Mouse (Mus musculus) neural tube, embryonic 13.5 days (tissue): ENCODE measurements around the gene Pam. TPM values are rescaled to one million over a fixed set of nuclear protein-coding genes. Genes with fewer than 3 reads are reported as not detected.

Source experiments
- ATAC-seq: fragments of 200-750 bp; cut with Nextera tagmentation; 2 replicates; pipeline ENCODE4 v1.8.0; 2017; ENCODE audit warnings: low read depth, mild to moderate bottlenecking, moderate TSS enrichment, moderate library complexity
- H3K27ac ChIP-seq: fragments of 300-500 bp; sonication (generic); replicated peaks from 2 replicates; pipeline ENCODE4 v1.5.1; 2015; ENCODE audit warnings: moderate library complexity, mild to moderate bottlenecking, inconsistent platforms
- H3K27me3 ChIP-seq: fragments of 300-500 bp; sonication (generic); 2 replicates; pipeline ENCODE4 v1.6.1; 2015; ENCODE audit warnings: mild to moderate bottlenecking, inconsistent platforms
- H3K36me3 ChIP-seq: fragments of 300-500 bp; sonication (generic); 2 replicates; pipeline ENCODE4 v1.6.1; 2015; ENCODE audit warnings: mild to moderate bottlenecking, inconsistent platforms
- H3K4me1 ChIP-seq: fragments of 300-500 bp; sonication (generic); replicated peaks from 2 replicates; pipeline ENCODE4 v1.6.1; 2015; ENCODE audit warnings: inconsistent platforms
- H3K4me2 ChIP-seq: fragments of 300-500 bp; sonication (generic); 2 replicates; pipeline ENCODE4 v1.6.1; 2015; ENCODE audit warnings: inconsistent platforms, mild to moderate bottlenecking, moderate library complexity
- H3K4me3 ChIP-seq: fragments of 300-500 bp; sonication (generic); 2 replicates; pipeline ENCODE4 v1.5.1; 2015; ENCODE audit warnings: mild to moderate bottlenecking, inconsistent platforms
- H3K9ac ChIP-seq: fragments of 300-500 bp; sonication (generic); 2 replicates; pipeline ENCODE4 v1.6.1; 2015; ENCODE audit warnings: moderate library complexity, mild to moderate bottlenecking, inconsistent platforms
- H3K9me3 ChIP-seq: fragments of 300-500 bp; sonication (generic); 2 replicates; pipeline ENCODE4 v1.6.1; 2016; ENCODE audit warnings: inconsistent platforms
- WGBS: fragments of 180-500 bp; shearing (Covaris S2); methylation state at CpG from one replicate; pipeline ENCODE4 v1.1.7; 2015; 5-methylcytosine and 5-hydroxymethylcytosine counted together
- polyA plus RNA-seq: library from polyadenylated mRNA; unstranded; fragments of >200 nt; fragmentation: Nextera tagmentation; extraction: Ambion mirVana; gene quantifications from 2 replicates; pipeline ENCODE4 v1.2.1, GENCODE M21; 2015

Pam gene
- polyA plus RNA-seq, 1 experiment from 2014 or later = 36.9 TPM

GRCm38 (mm10) chr1:98073826-98074225 lies 21.6 kb downstream of the Pam start:
- Histone ChIP-seq H3K4me3 (no peak overlapping the region), H3K9me3 (no peaks in the 10 kb centered on the region), H3K27me3 (no peaks in the 10 kb centered on the region), H3K4me1 (peaks cover 15% of the 10 kb centered on the region), H3K9ac (no peak overlapping the region), H3K36me3 (no peaks in the 10 kb centered on the region), H3K27ac (no peak overlapping the region; the same call in 1 of the 2 replicates), H3K4me2 (no peak overlapping the region)
- 63% methylated on average over 4 of the region's 4 CpGs for WGBS
- no peak for ATAC-seq

DNA sequence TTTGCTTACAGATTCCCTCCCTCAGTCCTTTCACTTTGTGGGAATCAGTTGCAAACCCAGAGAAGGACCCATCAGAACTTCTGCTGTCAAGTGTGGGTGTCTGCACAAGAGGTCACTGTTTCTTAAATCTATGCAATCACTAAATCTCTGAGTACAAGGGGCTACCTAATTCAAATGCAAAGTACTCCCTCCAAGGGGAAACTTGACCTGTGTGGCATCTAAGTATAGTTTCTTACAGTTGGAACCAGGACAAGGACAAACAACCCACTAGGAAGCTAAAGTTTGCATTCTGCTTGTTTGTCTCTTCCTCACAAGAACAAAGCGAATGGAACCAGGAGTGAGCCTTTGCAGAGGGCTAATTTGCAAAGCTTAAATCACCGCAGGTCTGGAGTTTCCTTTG lies 22.3 kb downstream of the Pam start:
- H3K27me3 ChIP-seq = no peaks in the 10 kb centered on the region
- H3K4me3 ChIP-seq = no peak overlapping the region
- no peaks in the 10 kb centered on the region for H3K36me3 ChIP-seq
- no peaks in the 10 kb centered on the region for H3K9me3 ChIP-seq
- no peak overlapping the region for H3K4me2 ChIP-seq
- H3K9ac ChIP-seq = no peak overlapping the region
- H3K27ac ChIP-seq = peak overlapping the region; percentile 0; the same call in 1 of the 2 replicates
- peaks cover 15% of the 10 kb centered on the region for H3K4me1 ChIP-seq
- WGBS = 18% methylated on average over 2 of the region's 2 CpGs
- ATAC-seq = no peak

DNA sequence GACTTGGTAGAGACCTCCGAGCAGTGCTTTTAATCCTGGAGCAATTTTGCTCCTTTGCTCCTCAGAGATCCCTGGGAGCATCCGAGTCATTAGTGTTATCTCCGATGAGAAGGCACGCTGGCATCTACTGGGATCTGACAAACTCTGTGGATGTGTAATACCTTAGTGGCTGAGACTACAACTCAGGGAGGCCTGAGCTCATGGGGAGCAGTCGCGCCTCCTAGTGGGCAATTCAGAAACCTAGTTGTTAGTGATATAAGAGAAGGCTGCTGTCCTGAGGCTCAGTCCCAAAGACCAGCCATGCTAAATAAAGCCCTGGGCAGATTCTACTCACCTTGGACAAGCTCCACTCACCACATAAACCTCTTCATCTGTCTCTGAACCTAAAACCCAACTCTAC lies 23.4 kb downstream of the Pam start:
- Histone ChIP-seq H3K4me1 (peaks cover 15% of the 10 kb centered on the region), H3K27ac (no peak overlapping the region), H3K36me3 (no peaks in the 10 kb centered on the region), H3K9ac (no peak overlapping the region), H3K9me3 (no peaks in the 10 kb centered on the region), H3K27me3 (no peaks in the 10 kb centered on the region), H3K4me3 (no peak overlapping the region), H3K4me2 (no peak overlapping the region)
- WGBS = 49% methylated on average over 6 of the region's 6 CpGs
- ATAC-seq = no peak

DNA sequence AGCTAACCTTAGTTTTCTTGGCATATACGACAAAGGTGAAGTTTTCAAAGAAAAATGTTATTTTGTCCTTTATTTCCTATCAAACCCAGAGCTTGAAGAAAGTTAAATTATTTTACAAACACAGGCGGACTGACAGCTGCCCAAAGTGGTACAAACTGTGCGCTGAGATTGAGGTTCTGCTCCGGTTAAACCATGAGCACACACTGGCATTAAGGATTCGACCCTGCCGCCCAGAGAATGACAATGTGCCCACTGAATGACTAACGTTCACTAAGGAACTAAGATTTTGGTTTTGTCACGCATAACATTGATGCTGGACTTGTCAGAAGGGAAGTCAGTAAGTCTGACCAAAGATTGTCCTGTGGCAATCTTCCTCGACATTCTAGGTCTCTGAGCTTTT lies 24.0 kb downstream of the Pam start:
- ATAC-seq = no peak
- Histone ChIP-seq H3K4me2 (no peak overlapping the region), H3K4me3 (no peak overlapping the region), H3K36me3 (no peaks in the 10 kb centered on the region), H3K27me3 (no peaks in the 10 kb centered on the region), H3K4me1 (peaks cover 15% of the 10 kb centered on the region), H3K9ac (no peak overlapping the region), H3K27ac (no peak overlapping the region), H3K9me3 (no peaks in the 10 kb centered on the region)
- 89% methylated on average over 9 of the region's 9 CpGs for WGBS

DNA sequence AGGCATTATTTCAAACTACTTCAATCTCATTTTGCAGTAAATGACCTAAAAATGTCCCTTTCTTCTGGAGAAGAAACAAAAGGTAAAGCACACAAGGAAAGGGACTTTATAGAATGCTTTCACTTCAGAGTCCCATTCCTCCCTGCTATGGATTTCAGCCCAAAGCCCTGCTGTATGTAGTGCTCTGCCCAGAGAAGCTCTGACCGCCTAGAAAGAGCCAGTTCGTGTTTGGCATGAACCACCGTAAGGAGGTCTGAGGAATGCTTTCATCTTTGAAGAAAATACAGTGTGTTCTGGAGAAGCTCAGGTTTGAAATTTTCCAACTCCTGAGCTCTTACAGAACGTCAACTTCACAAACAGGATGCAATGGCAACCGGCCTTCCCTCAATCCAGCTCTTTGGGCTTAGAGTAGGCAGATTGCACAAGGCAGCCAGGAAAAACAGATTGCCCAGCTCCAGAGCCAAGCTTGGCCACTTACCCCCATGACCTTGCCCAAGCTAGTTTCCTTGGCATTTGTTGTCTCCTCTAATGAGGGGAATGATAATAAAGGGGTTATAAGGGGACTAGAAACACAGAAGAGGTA lies 24.6 kb downstream of the Pam start:
- no peaks in the 10 kb centered on the region for H3K36me3 ChIP-seq
- ATAC-seq = no peak

GRCm38 (mm10) chr1:98068177-98068576 lies 27.3 kb downstream of the Pam start:
- no peaks in the 10 kb centered on the region for H3K36me3 ChIP-seq
- no peak overlapping the region for H3K4me2 ChIP-seq
- no peak for ATAC-seq
- no peak overlapping the region for H3K4me3 ChIP-seq
- H3K4me1 ChIP-seq = peaks cover 4% of the 10 kb centered on the region
- WGBS = 95% methylated on average over 4 of the region's 4 CpGs
- no peaks in the 10 kb centered on the region for H3K9me3 ChIP-seq
- H3K9ac ChIP-seq = no peak overlapping the region
- H3K27ac ChIP-seq = no peak overlapping the region
- H3K27me3 ChIP-seq = no peaks in the 10 kb centered on the region

More for the DNA sequence above, 24.6 kb downstream of the Pam start:
- Histone ChIP-seq H3K9ac (no peak overlapping the region), H3K4me2 (no peak overlapping the region), H3K9me3 (no peaks in the 10 kb centered on the region), H3K4me3 (no peak overlapping the region), H3K4me1 (peaks cover 15% of the 10 kb centered on the region), H3K27me3 (no peaks in the 10 kb centered on the region), H3K27ac (no peak overlapping the region)
- 80% methylated on average over 5 of the region's 5 CpGs for WGBS

DNA sequence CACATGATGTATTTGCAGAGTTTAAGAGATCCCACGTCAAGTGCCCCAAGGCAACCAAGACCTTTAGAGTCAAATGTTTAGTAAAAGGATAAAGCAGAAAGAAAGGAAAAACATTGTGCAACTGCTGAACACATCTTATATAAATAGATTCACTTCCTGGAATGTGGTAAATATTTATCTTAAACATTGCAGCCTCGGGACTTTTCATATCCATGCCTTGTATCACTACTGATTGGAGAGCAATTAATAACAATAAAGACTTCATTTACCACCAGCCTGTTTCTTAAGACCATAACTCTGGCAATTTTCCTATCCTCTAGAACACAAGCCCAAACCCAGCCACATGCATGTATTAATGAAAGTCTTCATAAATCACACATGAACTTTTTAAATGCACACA lies 33.4 kb downstream of the Pam start:
- WGBS = 57% methylated on average over 2 of the region's 2 CpGs
- H3K4me3 ChIP-seq = no peak overlapping the region
- no peaks in the 10 kb centered on the region for H3K27me3 ChIP-seq
- no peaks in the 10 kb centered on the region for H3K36me3 ChIP-seq
- H3K4me1 ChIP-seq = 0 out of 2 replicates have a peak, but pooled peaks cover 3% of the 10 kb centered on the region
- ATAC-seq = no peak
- H3K27ac ChIP-seq = no peak overlapping the region
- no peak overlapping the region for H3K4me2 ChIP-seq
- no peak overlapping the region for H3K9ac ChIP-seq
- H3K9me3 ChIP-seq = no peaks in the 10 kb centered on the region

DNA sequence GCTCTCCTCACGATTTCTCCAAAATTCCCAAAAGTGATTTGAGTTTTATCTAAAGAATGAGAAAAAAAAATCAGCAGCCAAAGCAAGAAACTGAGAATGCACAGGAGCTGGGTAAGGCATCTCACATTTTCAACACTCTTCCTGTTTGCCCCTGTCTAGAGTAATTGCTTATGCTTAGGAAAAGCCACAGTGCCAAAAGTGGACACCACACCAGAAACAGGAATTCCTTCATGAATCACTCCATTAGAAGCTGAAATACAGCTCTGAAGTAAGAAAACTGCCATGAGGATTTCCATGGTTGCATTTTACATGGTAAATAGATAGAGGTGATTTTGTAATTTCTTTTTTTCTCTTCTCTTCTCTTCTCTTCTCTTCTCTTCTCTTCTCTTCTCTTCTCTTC lies 36.0 kb downstream of the Pam start:
- Histone ChIP-seq H3K4me1 (peaks cover 8% of the 10 kb centered on the region; the same call in 1 of the 2 replicates), H3K9me3 (no peaks in the 10 kb centered on the region), H3K36me3 (no peaks in the 10 kb centered on the region), H3K27ac (no peak overlapping the region), H3K9ac (no peak overlapping the region), H3K27me3 (no peaks in the 10 kb centered on the region), H3K4me2 (no peak overlapping the region), H3K4me3 (no peak overlapping the region)
- WGBS = 91% methylated on average over 1 of the region's 1 CpGs
- ATAC-seq = no peak

DNA sequence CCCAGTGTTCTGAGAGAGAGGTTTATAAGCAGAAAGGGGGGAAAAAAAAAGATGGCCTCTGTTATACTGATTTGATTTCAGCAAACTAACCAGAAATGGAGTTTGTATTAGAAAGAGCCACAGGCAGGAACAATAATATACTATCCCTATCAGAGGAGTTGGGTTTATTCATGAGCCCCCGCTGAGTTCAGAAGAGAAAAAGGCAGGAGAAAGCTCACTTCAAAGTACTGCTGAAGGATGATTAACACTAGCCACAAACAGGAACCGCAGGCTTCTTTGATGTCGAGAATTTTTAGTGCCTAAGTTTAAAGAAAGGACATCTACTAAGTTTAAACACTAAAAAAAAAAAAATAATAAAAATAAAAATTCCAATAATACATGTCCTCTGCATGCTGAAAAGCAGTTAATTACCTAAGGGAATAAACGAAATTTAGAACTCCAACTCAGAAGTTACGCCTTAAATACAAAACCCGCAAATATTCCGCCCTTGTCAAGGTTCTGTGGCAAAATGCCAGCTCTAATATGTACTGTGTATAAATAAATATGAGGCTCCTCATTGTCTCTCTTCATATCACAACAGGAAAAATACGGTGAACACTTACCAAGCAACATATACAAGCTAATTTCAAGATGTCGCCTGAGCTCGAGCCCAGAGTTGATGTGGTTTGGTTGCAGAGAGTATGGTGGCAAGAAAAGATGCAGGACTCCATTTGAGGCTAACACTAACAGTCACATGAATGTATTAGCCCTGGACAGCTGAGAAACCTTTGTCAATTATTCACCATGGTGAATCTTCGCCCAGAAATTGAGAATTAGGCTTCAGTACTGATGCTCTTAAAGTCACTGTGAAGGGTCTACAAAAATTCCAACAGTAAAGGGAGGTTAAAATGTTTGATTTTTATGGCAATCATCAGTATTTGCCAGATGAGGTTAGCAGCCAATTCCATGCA lies 38.2 kb downstream of the Pam start:
- Histone ChIP-seq H3K4me3 (no peak overlapping the region), H3K4me2 (no peak overlapping the region), H3K4me1 (peaks cover 11% of the 10 kb centered on the region), H3K27ac (no peak overlapping the region), H3K9ac (no peak overlapping the region), H3K36me3 (no peaks in the 10 kb centered on the region), H3K27me3 (no peaks in the 10 kb centered on the region), H3K9me3 (no peaks in the 10 kb centered on the region)
- WGBS = 39% methylated on average over 11 of the region's 11 CpGs
- ATAC-seq = no peak

- Histone ChIP-seq H3K9me3 (no peaks in the 10 kb centered on the region), H3K27ac (no peak overlapping the region), H3K36me3 (no peaks in the 10 kb centered on the region), H3K27me3 (no peaks in the 10 kb centered on the region), H3K4me2 (no peak overlapping the region), H3K4me1 (peaks cover 11% of the 10 kb centered on the region), H3K4me3 (no peak overlapping the region), H3K9ac (no peak overlapping the region)
- WGBS = 78% methylated on average over 6 of the region's 6 CpGs
- ATAC-seq = no peak
These were observed 39.2 kb downstream of the Pam start for GRCm38 (mm10) chr1:98056277-98056676.

- H3K4me3 ChIP-seq = no peak overlapping the region
- H3K9ac ChIP-seq = no peak overlapping the region
- H3K36me3 ChIP-seq = no peaks in the 10 kb centered on the region
- no peak overlapping the region for H3K4me2 ChIP-seq
- H3K27me3 ChIP-seq = no peaks in the 10 kb centered on the region
- ATAC-seq = no peak
- H3K9me3 ChIP-seq = no peaks in the 10 kb centered on the region
- WGBS = 93% methylated on average over 8 of the region's 8 CpGs
- H3K27ac ChIP-seq = no peak overlapping the region
- H3K4me1 ChIP-seq = peaks cover 14% of the 10 kb centered on the region
These were observed 39.9 kb downstream of the Pam start for GRCm38 (mm10) chr1:98055591-98055990.

- Histone ChIP-seq H3K27me3 (no peaks in the 10 kb centered on the region), H3K9ac (no peak overlapping the region), H3K9me3 (no peaks in the 10 kb centered on the region), H3K4me2 (no peak overlapping the region), H3K4me3 (no peak overlapping the region), H3K36me3 (no peaks in the 10 kb centered on the region), H3K4me1 (peaks cover 18% of the 10 kb centered on the region), H3K27ac (no peak overlapping the region)
- peak; percentile 67 for ATAC-seq
- WGBS = 3% methylated on average over 3 of the region's 3 CpGs
These were observed 41.5 kb downstream of the Pam start for GRCm38 (mm10) chr1:98053994-98054393.
